Mouse (Mus musculus) intestine, postnatal 0 days (tissue): ENCODE measurements around the gene Ppp1r35. TPM values are rescaled to one million over a fixed set of nuclear protein-coding genes. Genes with fewer than 3 reads are reported as not detected.

Experiments
- ATAC-seq: fragments of 200-750 bp; cut with Nextera tagmentation; 2 replicates; pipeline ENCODE4 v1.8.0; 2017; ENCODE audit warnings: mild to moderate bottlenecking, moderate TSS enrichment, moderate library complexity
- H3K27ac ChIP-seq: fragments of 300-500 bp; sonication (generic); 2 replicates; pipeline ENCODE4 v1.5.1; 2014; ENCODE audit warnings: mild to moderate bottlenecking, low read depth, low read length, moderate library complexity
- H3K27me3 ChIP-seq: fragments of 300-500 bp; sonication (generic); replicated peaks from 2 replicates; pipeline ENCODE4 v1.6.1; 2014; ENCODE audit warnings: low read length, mixed read lengths; ENCODE audit not compliant: control insufficient read depth, insufficient read depth
- H3K36me3 ChIP-seq: fragments of 300-500 bp; sonication (generic); 2 replicates; pipeline ENCODE4 v1.6.1; 2014; ENCODE audit warnings: mild to moderate bottlenecking, moderate library complexity; ENCODE audit not compliant: control insufficient read depth, insufficient read depth
- H3K4me1 ChIP-seq: fragments of 300-500 bp; sonication (generic); replicated peaks from 2 replicates; pipeline ENCODE4 v1.6.1; 2014; ENCODE audit warnings: antibody characterized with exemption, low read length, mixed read lengths; ENCODE audit not compliant: control insufficient read depth, insufficient read depth
- H3K4me2 ChIP-seq: fragments of 300-500 bp; sonication (generic); replicated peaks from 2 replicates; pipeline ENCODE4 v1.6.1; 2014; ENCODE audit warnings: low read depth, mild to moderate bottlenecking, moderate library complexity
- H3K4me3 ChIP-seq: fragments of 300-500 bp; sonication (generic); 2 replicates; pipeline ENCODE4 v1.5.1; 2014; ENCODE audit warnings: low read depth, low read length
- H3K9ac ChIP-seq: fragments of 300-500 bp; sonication (generic); 2 replicates; pipeline ENCODE4 v1.6.1; 2014; ENCODE audit warnings: mild to moderate bottlenecking, low read depth, low read length
- H3K9me3 ChIP-seq: fragments of 300-500 bp; sonication (generic); 2 replicates; pipeline ENCODE4 v1.6.1; 2016; ENCODE audit warnings: mixed run types; ENCODE audit not compliant: control insufficient read depth
- CTCF ChIP-seq: sonication (generic); IDR thresholded peaks from 2 replicates; pipeline ENCODE4 v1.5.1; 2016; ENCODE audit warnings: low read depth, mild to moderate bottlenecking, control low read depth, antibody characterized with exemption, moderate library complexity
- WGBS: fragments of 180-500 bp; shearing (Covaris S2); extraction: QIAGEN DNeasy Blood & Tissue Kit; methylation state at CpG from one replicate; pipeline ENCODE4 v1.1.7; 2014; 5-methylcytosine and 5-hydroxymethylcytosine counted together
- polyA plus RNA-seq: library from polyadenylated mRNA; unstranded; fragments of >200 nt; fragmentation: Nextera tagmentation; extraction: Ambion mirVana; gene quantifications from 2 replicates; pipeline ENCODE4 v1.2.1, GENCODE M21; 2015

The Ppp1r35 gene
- polyA plus RNA-seq, 1 experiment from 2014 or later = 30.8 TPM

GRCm38 (mm10) chr5:137784546-137784945 lies 5.9 kb downstream of the Ppp1r35 start:
- no peak for ATAC-seq
- no peaks in the 10 kb centered on the region for H3K9me3 ChIP-seq
- H3K4me2 ChIP-seq = peak overlapping the region; percentile 93
- WGBS = 47% methylated on average over 14 of the region's 14 CpGs
- peak overlapping the region; percentile 72 for H3K4me3 ChIP-seq
- TF ChIP-seq CTCF = peak; percentile 11; the same call in 1 of the 2 replicates
- peak overlapping the region; percentile 97; the same call in 1 of the 2 replicates for H3K27ac ChIP-seq
- peak overlapping the region; percentile 66; the same call in 1 of the 2 replicates for H3K9ac ChIP-seq
- H3K4me1 ChIP-seq = peaks cover 18% of the 10 kb centered on the region
- H3K27me3 ChIP-seq = no peaks in the 10 kb centered on the region
- H3K36me3 ChIP-seq = peaks cover 37% of the 10 kb centered on the region

- H3K27ac ChIP-seq = peak overlapping the region; percentile 97
These were observed 6.7 kb downstream of the Ppp1r35 start for GRCm38 (mm10) chr5:137785164-137786031.

GRCm38 (mm10) chr5:137786109-137786942 lies 7.7 kb downstream of the Ppp1r35 start:
- no peak for TF ChIP-seq CTCF
- Histone ChIP-seq H3K36me3 (peaks cover 30% of the 10 kb centered on the region), H3K27me3 (no peaks in the 10 kb centered on the region), H3K4me3 (peak overlapping the region; percentile 72), H3K4me1 (peaks cover 18% of the 10 kb centered on the region), H3K9me3 (no peaks in the 10 kb centered on the region), H3K27ac (peak overlapping the region; percentile 97), H3K4me2 (peak overlapping the region; percentile 93), H3K9ac (peak overlapping the region; percentile 66)
- ATAC-seq = peak; percentile 84
- WGBS = under 1% methylated on average over 74 of the region's 79 CpGs

More at GRCm38 (mm10) chr5:137785164-137786031, 6.7 kb downstream of the Ppp1r35 start:
- Histone ChIP-seq H3K9me3 (no peaks in the 10 kb centered on the region), H3K4me2 (peak overlapping the region; percentile 93), H3K36me3 (peaks cover 37% of the 10 kb centered on the region), H3K27me3 (no peaks in the 10 kb centered on the region), H3K4me1 (peaks cover 18% of the 10 kb centered on the region), H3K4me3 (peak overlapping the region; percentile 72), H3K9ac (peak overlapping the region; percentile 66)
- peak; percentile 11; the same call in 1 of the 2 replicates for ATAC-seq
- TF ChIP-seq CTCF = no peak
- WGBS = 3% methylated on average over 59 of the region's 62 CpGs

- peaks cover 19% of the 10 kb centered on the region for H3K36me3 ChIP-seq
- peak; percentile 75 for ATAC-seq
These were observed 8.7 kb downstream of the Ppp1r35 start, which contains the start of the genes Mepce and Zcwpw1 for GRCm38 (mm10) chr5:137787151-137787928. Mepce (minus strand) TSS chr5:137787655. Zcwpw1 (plus strand) TSS chr5:137787798.

GRCm38 (mm10) chr5:137788171-137788570 lies 9.5 kb downstream of the Ppp1r35 start:
- no peak for ATAC-seq
- H3K9ac ChIP-seq = no peak overlapping the region
- TF ChIP-seq CTCF = no peak
- WGBS = 75% methylated on average over 24 of the region's 24 CpGs
- H3K9me3 ChIP-seq = no peaks in the 10 kb centered on the region
- H3K36me3 ChIP-seq = peaks cover 12% of the 10 kb centered on the region
- no peaks in the 10 kb centered on the region for H3K27me3 ChIP-seq
- H3K4me1 ChIP-seq = peaks cover 18% of the 10 kb centered on the region
- H3K4me3 ChIP-seq = peak overlapping the region; percentile 72; the same call in 1 of the 2 replicates
- H3K27ac ChIP-seq = no peak overlapping the region
- H3K4me2 ChIP-seq = peak overlapping the region; percentile 77

More at GRCm38 (mm10) chr5:137787151-137787928, 8.7 kb downstream of the Ppp1r35 start, which contains the start of the genes Mepce and Zcwpw1:
- Histone ChIP-seq H3K27ac (peak within 1 kb of the TSS; percentile 97), H3K4me3 (peak within 1 kb of the TSS; percentile 72), H3K4me1 (peaks cover 18% of the 10 kb centered on the region), H3K9me3 (no peaks in the 10 kb centered on the region), H3K27me3 (no peaks in the 10 kb centered on the region), H3K4me2 (peak within 1 kb of the TSS; percentile 93), H3K9ac (peak within 1 kb of the TSS; percentile 66)
- peak; percentile 92 for TF ChIP-seq CTCF
- WGBS = under 1% methylated on average over 48 of the region's 48 CpGs
